Mouse (Mus musculus): ENCODE results near the gene Tnk2. TPM values are rescaled to one million over a fixed set of nuclear protein-coding genes. Genes with fewer than 3 reads are reported as not detected.

Gene Tnk2
- polyA plus RNA-seq, 1 experiment from 2014 or later, result 7.3 TPM

GRCm38 (mm10) chr16:32660557-32661321, 17.1 kb downstream of the Tnk2 start:
- Histone ChIP-seq H3K36me3 (ENCODE audit: control insufficient read depth, insufficient read depth, low read length) (peaks cover 4% of the 10 kb centered on the region; the same call in 1 of the 2 replicates), H3K4me1 (ENCODE audit: control insufficient read depth in 2 of 2, insufficient read depth in 2 of 2, low read length in 2 of 2) (peaks cover 54 to 81% of the 10 kb centered on the region in 2 experiments)
- ATAC-seq (ENCODE audit: insufficient number of reproducible peaks, insufficient read depth, low FRiP score, low read depth), result peak; percentile 49

GRCm38 (mm10) chr16:32661493-32661921, 17.8 kb downstream of the Tnk2 start:
- Histone ChIP-seq H3K4me1 (ENCODE audit: control insufficient read depth in 2 of 2, insufficient read depth in 2 of 2, low read length in 2 of 2) (peaks cover 58 to 83% of the 10 kb centered on the region in 2 experiments), H3K27ac (replicated peaks in 1 of 2; ENCODE audit: control insufficient read depth in 1 of 2, insufficient read depth in 1 of 2, low read depth in 2 of 2, low read length in 2 of 2) (peak overlapping the region; percentile 47 to 73), H3K9ac (ENCODE audit: low read length) (peak overlapping the region; percentile 70), H3K27me3 (ENCODE audit: control insufficient read depth, insufficient read depth, low read length) (no peaks in the 10 kb centered on the region), H3K36me3 (ENCODE audit: control insufficient read depth, insufficient read depth, low read length) (peaks cover 4% of the 10 kb centered on the region; the same call in 1 of the 2 replicates), H3K9me3 (ENCODE audit: control insufficient read depth, low read length) (no peaks in the 10 kb centered on the region), H3K4me3 (ENCODE audit: control insufficient read depth in 1 of 2, insufficient read depth in 1 of 2, low read depth in 1 of 2, low read length in 2 of 2) (peak overlapping the region; percentile 15 to 19; a peak in 3 of 4 replicates), H3K4me2 (ENCODE audit: low read length) (peak overlapping the region; percentile 57)
- 47% methylated on average over 10 of the region's 10 CpGs for WGBS
- no peak for ATAC-seq (ENCODE audit: insufficient number of reproducible peaks, insufficient read depth, low FRiP score, low read depth)

More at GRCm38 (mm10) chr16:32660557-32661321, 17.1 kb downstream of the Tnk2 start:
- Histone ChIP-seq H3K9me3 (ENCODE audit: control insufficient read depth, low read length) (no peaks in the 10 kb centered on the region), H3K27me3 (ENCODE audit: control insufficient read depth, insufficient read depth, low read length) (no peaks in the 10 kb centered on the region), H3K4me3 (ENCODE audit: control insufficient read depth in 1 of 2, insufficient read depth in 1 of 2, low read depth in 1 of 2, low read length in 2 of 2) (peak overlapping the region in 1 of 2 experiments; percentile 19; a peak in 2 of 4 replicates), H3K9ac (ENCODE audit: low read length) (peak overlapping the region; percentile 70), H3K4me2 (ENCODE audit: low read length) (peak overlapping the region; percentile 57), H3K27ac (replicated peaks in 1 of 2; ENCODE audit: control insufficient read depth in 1 of 2, insufficient read depth in 1 of 2, low read depth in 2 of 2, low read length in 2 of 2) (peak overlapping the region; percentile 47 to 73)
- 15% methylated on average over 10 of the region's 10 CpGs for WGBS

- H3K27ac ChIP-seq (replicated peaks in 1 of 2; ENCODE audit: control insufficient read depth in 1 of 2, insufficient read depth in 1 of 2, low read depth in 2 of 2, low read length in 2 of 2), result peak overlapping the region in 1 of 2 experiments; percentile 73; a peak in 1 of 4 replicates
- peak overlapping the region; percentile 57 for H3K4me2 ChIP-seq (ENCODE audit: low read length)
- peak overlapping the region; percentile 70; the same call in 1 of the 2 replicates for H3K9ac ChIP-seq (ENCODE audit: low read length)
- H3K9me3 ChIP-seq (ENCODE audit: control insufficient read depth, low read length), result no peaks in the 10 kb centered on the region
- H3K36me3 ChIP-seq (ENCODE audit: control insufficient read depth, insufficient read depth, low read length), result peaks cover 4% of the 10 kb centered on the region; the same call in 1 of the 2 replicates
- peak overlapping the region in 1 of 2 experiments; percentile 19; a peak in 1 of 4 replicates for H3K4me3 ChIP-seq (ENCODE audit: control insufficient read depth in 1 of 2, insufficient read depth in 1 of 2, low read depth in 1 of 2, low read length in 2 of 2)
- ATAC-seq (ENCODE audit: insufficient number of reproducible peaks, insufficient read depth, low FRiP score, low read depth), result no peak
- no peaks in the 10 kb centered on the region for H3K27me3 ChIP-seq (ENCODE audit: control insufficient read depth, insufficient read depth, low read length)
- WGBS, result 94% methylated on average over 7 of the region's 7 CpGs
- H3K4me1 ChIP-seq (ENCODE audit: control insufficient read depth in 2 of 2, insufficient read depth in 2 of 2, low read length in 2 of 2), result peaks cover 61 to 83% of the 10 kb centered on the region in 2 experiments
Observed at GRCm38 (mm10) chr16:32662372-32662771, 18.7 kb downstream of the Tnk2 start.

GRCm38 (mm10) chr16:32663231-32663858, 19.7 kb downstream of the Tnk2 start:
- peaks cover 63 to 83% of the 10 kb centered on the region in 2 experiments for H3K4me1 ChIP-seq (ENCODE audit: control insufficient read depth in 2 of 2, insufficient read depth in 2 of 2, low read length in 2 of 2)
- no peak overlapping the region for H3K9ac ChIP-seq (ENCODE audit: low read length)
- 67% methylated on average over 9 of the region's 9 CpGs for WGBS
- H3K27ac ChIP-seq (replicated peaks in 1 of 2; ENCODE audit: control insufficient read depth in 1 of 2, insufficient read depth in 1 of 2, low read depth in 2 of 2, low read length in 2 of 2), result no peak overlapping the region
- H3K36me3 ChIP-seq (ENCODE audit: control insufficient read depth, insufficient read depth, low read length), result peaks cover 7% of the 10 kb centered on the region; the same call in 1 of the 2 replicates
- no peak overlapping the region for H3K4me3 ChIP-seq (ENCODE audit: control insufficient read depth in 1 of 2, insufficient read depth in 1 of 2, low read depth in 1 of 2, low read length in 2 of 2)
- no peaks in the 10 kb centered on the region for H3K9me3 ChIP-seq (ENCODE audit: control insufficient read depth, low read length)
- ATAC-seq (ENCODE audit: insufficient number of reproducible peaks, insufficient read depth, low FRiP score, low read depth), result no peak
- no peak overlapping the region for H3K4me2 ChIP-seq (ENCODE audit: low read length)
- H3K27me3 ChIP-seq (ENCODE audit: control insufficient read depth, insufficient read depth, low read length), result no peaks in the 10 kb centered on the region

GRCm38 (mm10) chr16:32664211-32664610, 20.5 kb downstream of the Tnk2 start:
- Histone ChIP-seq H3K9ac (ENCODE audit: low read length) (no peak overlapping the region), H3K27me3 (ENCODE audit: control insufficient read depth, insufficient read depth, low read length) (no peaks in the 10 kb centered on the region), H3K4me2 (ENCODE audit: low read length) (no peak overlapping the region), H3K27ac (replicated peaks in 1 of 2; ENCODE audit: control insufficient read depth in 1 of 2, insufficient read depth in 1 of 2, low read depth in 2 of 2, low read length in 2 of 2) (no peak overlapping the region), H3K4me1 (ENCODE audit: control insufficient read depth in 2 of 2, insufficient read depth in 2 of 2, low read length in 2 of 2) (peaks cover 58 to 79% of the 10 kb centered on the region in 2 experiments), H3K9me3 (ENCODE audit: control insufficient read depth, low read length) (no peaks in the 10 kb centered on the region), H3K4me3 (ENCODE audit: control insufficient read depth in 1 of 2, insufficient read depth in 1 of 2, low read depth in 1 of 2, low read length in 2 of 2) (no peak overlapping the region), H3K36me3 (ENCODE audit: control insufficient read depth, insufficient read depth, low read length) (peaks cover 8% of the 10 kb centered on the region; the same call in 1 of the 2 replicates)
- ATAC-seq (ENCODE audit: insufficient number of reproducible peaks, insufficient read depth, low FRiP score, low read depth), result no peak
- 86% methylated on average over 2 of the region's 2 CpGs for WGBS

GRCm38 (mm10) chr16:32665851-32666665, 22.4 kb downstream of the Tnk2 start:
- Histone ChIP-seq H3K27ac (replicated peaks in 1 of 2; ENCODE audit: control insufficient read depth in 1 of 2, insufficient read depth in 1 of 2, low read depth in 2 of 2, low read length in 2 of 2) (peak overlapping the region; percentile 57 to 68), H3K4me3 (ENCODE audit: control insufficient read depth in 1 of 2, insufficient read depth in 1 of 2, low read depth in 1 of 2, low read length in 2 of 2) (no peak overlapping the region), H3K9me3 (ENCODE audit: control insufficient read depth, low read length) (no peaks in the 10 kb centered on the region), H3K9ac (ENCODE audit: low read length) (no peak overlapping the region), H3K27me3 (ENCODE audit: control insufficient read depth, insufficient read depth, low read length) (no peaks in the 10 kb centered on the region), H3K4me1 (ENCODE audit: control insufficient read depth in 2 of 2, insufficient read depth in 2 of 2, low read length in 2 of 2) (peaks cover 61 to 75% of the 10 kb centered on the region in 2 experiments), H3K4me2 (ENCODE audit: low read length) (peak overlapping the region; percentile 14), H3K36me3 (ENCODE audit: control insufficient read depth, insufficient read depth, low read length) (peaks cover 22% of the 10 kb centered on the region; the same call in 1 of the 2 replicates)
- peak; percentile 36; the same call in 1 of the 2 replicates for ATAC-seq (ENCODE audit: insufficient number of reproducible peaks, insufficient read depth, low FRiP score, low read depth)
- WGBS, result 7% methylated on average over 11 of the region's 11 CpGs
